Mouse (Mus musculus): ENCODE results near the gene Mxd1. TPM values are rescaled to one million over a fixed set of nuclear protein-coding genes. Genes with fewer than 3 reads are reported as not detected.

The Mxd1 gene
- polyA plus RNA-seq, 1 experiment from 2014 or later = 9.4 TPM

GRCm38 (mm10) chr6:86683872-86684654 lies 15.1 kb upstream of the Mxd1 start, which contains the start of gene Snrnp27:
Gene Snrnp27, minus strand, starts transcription at chr6:86684522.
- peaks cover 23% of the 10 kb centered on the region for H3K36me3 ChIP-seq (ENCODE audit: control insufficient read depth, insufficient read depth)
- peak within 1 kb of the TSS; percentile 68 for H3K4me2 ChIP-seq (ENCODE audit: low read depth, low read length)
- 2% methylated on average over 36 of the region's 36 CpGs for WGBS
- no peaks in the 10 kb centered on the region for H3K9me3 ChIP-seq (replicated peaks; ENCODE audit: control insufficient read depth, low read length)
- peak within 1 kb of the TSS; percentile 61 for H3K27ac ChIP-seq (ENCODE audit: low read length)
- peak within 1 kb of the TSS; percentile 77 for H3K4me3 ChIP-seq (ENCODE audit: low read length)
- H3K27me3 ChIP-seq (ENCODE audit: control insufficient read depth, insufficient read depth, low read length) = no peaks in the 10 kb centered on the region
- peak within 1 kb of the TSS; percentile 85 for H3K9ac ChIP-seq (ENCODE audit: low read length)
- peaks cover 3% of the 10 kb centered on the region for H3K4me1 ChIP-seq (ENCODE audit: control insufficient read depth, insufficient read depth, low read length)
- peak; percentile 85 for ATAC-seq (replicated peaks; ENCODE audit: extremely low read depth, insufficient read depth, low FRiP score)

- peaks cover 3% of the 10 kb centered on the region for H3K4me1 ChIP-seq (ENCODE audit: control insufficient read depth, insufficient read depth, low read length)
- ATAC-seq (replicated peaks; ENCODE audit: extremely low read depth, insufficient read depth, low FRiP score) = no peak
- no peak overlapping the region for H3K27ac ChIP-seq (ENCODE audit: low read length)
- no peak overlapping the region for H3K4me2 ChIP-seq (ENCODE audit: low read depth, low read length)
- H3K36me3 ChIP-seq (ENCODE audit: control insufficient read depth, insufficient read depth) = peaks cover 46% of the 10 kb centered on the region
- WGBS = 86% methylated on average over 3 of the region's 3 CpGs
- H3K9ac ChIP-seq (ENCODE audit: low read length) = no peak overlapping the region
- no peaks in the 10 kb centered on the region for H3K9me3 ChIP-seq (replicated peaks; ENCODE audit: control insufficient read depth, low read length)
- H3K4me3 ChIP-seq (ENCODE audit: low read length) = no peak overlapping the region
- no peaks in the 10 kb centered on the region for H3K27me3 ChIP-seq (ENCODE audit: control insufficient read depth, insufficient read depth, low read length)
These were observed 12.3 kb upstream of the Mxd1 start for GRCm38 (mm10) chr6:86681289-86681688.

- no peak overlapping the region for H3K27ac ChIP-seq (ENCODE audit: low read length)
- no peak overlapping the region for H3K4me3 ChIP-seq (ENCODE audit: low read length)
- no peaks in the 10 kb centered on the region for H3K27me3 ChIP-seq (ENCODE audit: control insufficient read depth, insufficient read depth, low read length)
- peaks cover 67% of the 10 kb centered on the region for H3K36me3 ChIP-seq (ENCODE audit: control insufficient read depth, insufficient read depth)
- 87% methylated on average over 6 of the region's 6 CpGs for WGBS
- H3K9me3 ChIP-seq (replicated peaks; ENCODE audit: control insufficient read depth, low read length) = no peaks in the 10 kb centered on the region
- ATAC-seq (replicated peaks; ENCODE audit: extremely low read depth, insufficient read depth, low FRiP score) = no peak
- no peak overlapping the region for H3K4me2 ChIP-seq (ENCODE audit: low read depth, low read length)
- H3K9ac ChIP-seq (ENCODE audit: low read length) = no peak overlapping the region
- H3K4me1 ChIP-seq (ENCODE audit: control insufficient read depth, insufficient read depth, low read length) = no peaks in the 10 kb centered on the region; the same call in 1 of the 2 replicates
These were observed 9.4 kb upstream of the Mxd1 start for GRCm38 (mm10) chr6:86678341-86678740.

GRCm38 (mm10) chr6:86670873-86671272 lies 1.9 kb upstream of the Mxd1 start:
- H3K9ac ChIP-seq (ENCODE audit: low read length) = no peak overlapping the region
- no peak for ATAC-seq (replicated peaks; ENCODE audit: extremely low read depth, insufficient read depth, low FRiP score)
- H3K4me3 ChIP-seq (ENCODE audit: low read length) = no peak overlapping the region
- peaks cover 33% of the 10 kb centered on the region for H3K36me3 ChIP-seq (ENCODE audit: control insufficient read depth, insufficient read depth)
- WGBS = 19% methylated on average over 2 of the region's 2 CpGs
- H3K27me3 ChIP-seq (ENCODE audit: control insufficient read depth, insufficient read depth, low read length) = no peaks in the 10 kb centered on the region
- 0 out of 2 replicates have a peak, but pooled peaks cover 3% of the 10 kb centered on the region for H3K9me3 ChIP-seq (replicated peaks; ENCODE audit: control insufficient read depth, low read length)
- no peak overlapping the region for H3K27ac ChIP-seq (ENCODE audit: low read length)
- no peak overlapping the region for H3K4me2 ChIP-seq (ENCODE audit: low read depth, low read length)
- peaks cover 16% of the 10 kb centered on the region for H3K4me1 ChIP-seq (ENCODE audit: control insufficient read depth, insufficient read depth, low read length)

GRCm38 (mm10) chr6:86669240-86669727 lies 323 bp upstream of the Mxd1 start:
- Histone ChIP-seq H3K27me3 (ENCODE audit: control insufficient read depth, insufficient read depth, low read length) (no peaks in the 10 kb centered on the region), H3K4me2 (ENCODE audit: low read depth, low read length) (peak overlapping the region; percentile 76), H3K9ac (ENCODE audit: low read length) (peak overlapping the region; percentile 81), H3K4me1 (ENCODE audit: control insufficient read depth, insufficient read depth, low read length) (peaks cover 16% of the 10 kb centered on the region), H3K4me3 (ENCODE audit: low read length) (peak overlapping the region; percentile 97), H3K27ac (ENCODE audit: low read length) (peak overlapping the region; percentile 78), H3K36me3 (ENCODE audit: control insufficient read depth, insufficient read depth) (peaks cover 24% of the 10 kb centered on the region), H3K9me3 (replicated peaks; ENCODE audit: control insufficient read depth, low read length) (0 out of 2 replicates have a peak, but pooled peaks cover 3% of the 10 kb centered on the region)
- ATAC-seq (replicated peaks; ENCODE audit: extremely low read depth, insufficient read depth, low FRiP score) = peak; percentile 100
- WGBS = under 1% methylated on average over 37 of the region's 37 CpGs

DNA sequence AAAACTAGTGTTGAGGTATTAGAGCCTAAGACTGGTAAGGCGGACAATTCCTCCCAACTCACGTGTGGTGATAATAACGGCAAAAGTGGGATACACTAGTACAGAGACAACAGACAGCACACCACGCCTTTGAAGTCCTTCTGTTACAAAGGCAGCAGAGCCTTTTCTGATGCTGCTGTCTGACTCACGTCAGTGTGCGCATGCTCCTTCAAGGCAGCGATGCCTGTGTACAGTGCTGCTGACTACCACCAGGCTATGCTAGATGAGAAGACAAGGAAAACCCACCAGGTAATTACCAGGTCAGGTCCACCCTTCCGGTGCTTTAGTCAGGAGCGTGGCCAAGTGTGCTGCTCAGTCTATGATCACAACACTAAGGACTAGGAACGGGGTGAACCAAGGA lies 1.9 kb downstream of the Mxd1 start:
- WGBS = 90% methylated on average over 10 of the region's 10 CpGs
- H3K36me3 ChIP-seq (ENCODE audit: control insufficient read depth, insufficient read depth) = peaks cover 17% of the 10 kb centered on the region
- no peak for ATAC-seq (replicated peaks; ENCODE audit: extremely low read depth, insufficient read depth, low FRiP score)
- peaks cover 16% of the 10 kb centered on the region for H3K4me1 ChIP-seq (ENCODE audit: control insufficient read depth, insufficient read depth, low read length)
- H3K9me3 ChIP-seq (replicated peaks; ENCODE audit: control insufficient read depth, low read length) = 0 out of 2 replicates have a peak, but pooled peaks cover 3% of the 10 kb centered on the region
- H3K4me3 ChIP-seq (ENCODE audit: low read length) = no peak overlapping the region
- no peak overlapping the region for H3K9ac ChIP-seq (ENCODE audit: low read length)
- H3K27me3 ChIP-seq (ENCODE audit: control insufficient read depth, insufficient read depth, low read length) = no peaks in the 10 kb centered on the region
- H3K27ac ChIP-seq (ENCODE audit: low read length) = no peak overlapping the region
- H3K4me2 ChIP-seq (ENCODE audit: low read depth, low read length) = no peak overlapping the region

GRCm38 (mm10) chr6:86665560-86666307 lies 3.2 kb downstream of the Mxd1 start:
- 79% methylated on average over 17 of the region's 17 CpGs for WGBS
- no peak overlapping the region for H3K4me3 ChIP-seq (ENCODE audit: low read length)
- no peak overlapping the region for H3K4me2 ChIP-seq (ENCODE audit: low read depth, low read length)

DNA sequence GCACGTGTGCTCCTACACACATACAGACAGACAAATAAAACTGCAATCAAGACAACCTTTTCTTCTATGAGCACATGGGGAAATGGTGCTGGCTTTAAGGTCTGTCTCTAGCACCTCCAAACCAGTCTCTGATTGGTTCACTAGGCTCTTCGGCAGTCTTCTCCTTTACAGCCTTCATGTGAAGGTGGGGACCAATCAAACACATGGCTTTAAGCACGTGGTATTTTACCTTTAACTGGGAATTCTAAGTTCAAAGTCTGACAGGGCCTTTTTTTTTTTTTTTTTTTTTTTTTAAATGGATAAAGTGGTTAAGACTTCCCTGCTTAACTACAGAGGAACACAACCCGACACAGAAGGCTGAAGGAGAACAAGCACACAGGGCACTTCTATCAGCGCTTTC lies 3.9 kb downstream of the Mxd1 start:
- H3K4me3 ChIP-seq (ENCODE audit: low read length) = no peak overlapping the region
- H3K4me2 ChIP-seq (ENCODE audit: low read depth, low read length) = no peak overlapping the region
- 0 out of 2 replicates have a peak, but pooled peaks cover 3% of the 10 kb centered on the region for H3K9me3 ChIP-seq (replicated peaks; ENCODE audit: control insufficient read depth, low read length)
- no peak for ATAC-seq (replicated peaks; ENCODE audit: extremely low read depth, insufficient read depth, low FRiP score)
- H3K27me3 ChIP-seq (ENCODE audit: control insufficient read depth, insufficient read depth, low read length) = no peaks in the 10 kb centered on the region
- H3K9ac ChIP-seq (ENCODE audit: low read length) = no peak overlapping the region
- H3K36me3 ChIP-seq (ENCODE audit: control insufficient read depth, insufficient read depth) = peaks cover 17% of the 10 kb centered on the region
- H3K27ac ChIP-seq (ENCODE audit: low read length) = no peak overlapping the region
- 73% methylated on average over 5 of the region's 5 CpGs for WGBS
- peaks cover 12% of the 10 kb centered on the region for H3K4me1 ChIP-seq (ENCODE audit: control insufficient read depth, insufficient read depth, low read length)

More at GRCm38 (mm10) chr6:86665560-86666307, 3.2 kb downstream of the Mxd1 start:
- peaks cover 17% of the 10 kb centered on the region for H3K36me3 ChIP-seq (ENCODE audit: control insufficient read depth, insufficient read depth)
- no peak overlapping the region for H3K27ac ChIP-seq (ENCODE audit: low read length)
- no peak for ATAC-seq (replicated peaks; ENCODE audit: extremely low read depth, insufficient read depth, low FRiP score)
- H3K4me1 ChIP-seq (ENCODE audit: control insufficient read depth, insufficient read depth, low read length) = peaks cover 16% of the 10 kb centered on the region
- H3K9me3 ChIP-seq (replicated peaks; ENCODE audit: control insufficient read depth, low read length) = 0 out of 2 replicates have a peak, but pooled peaks cover 3% of the 10 kb centered on the region
- H3K9ac ChIP-seq (ENCODE audit: low read length) = no peak overlapping the region
- no peaks in the 10 kb centered on the region for H3K27me3 ChIP-seq (ENCODE audit: control insufficient read depth, insufficient read depth, low read length)

All from heart, embryonic 16.5 days (tissue).